Mouse (Mus musculus) forebrain, postnatal 0 days (tissue): ENCODE measurements at regions not wholly inside any gene's neighbourhood (a gene's known extent, or its start where the extent isn't known, plus 50 kb on each side); places are given as distances from the start of the nearest gene placed in this dataset.
A peak's percentile ranks its signal among the peaks of the same experiment; 100 is the strongest.

ENCODE experiments used
- ATAC-seq: fragments of 200-750 bp; cut with Nextera tagmentation; 2 replicates; pipeline ENCODE4 v1.8.0; 2017; ENCODE audit warnings: mild to moderate bottlenecking, moderate library complexity
- DNase-seq: peaks from one replicate; pipeline ENCODE4 v3.0.0-alpha.2; 2015
- H3K27ac ChIP-seq: fragments of 300-500 bp; sonication (generic); 2 replicates; pipeline ENCODE4 v1.5.1; 2014; ENCODE audit warnings: low read depth, mild to moderate bottlenecking, antibody characterized with exemption, low read length, moderate library complexity, mixed read lengths
- H3K27me3 ChIP-seq: fragments of 300-500 bp; sonication (generic); 2 replicates; pipeline ENCODE4 v1.6.1; 2014; ENCODE audit warnings: mild to moderate bottlenecking, low read length, mixed read lengths; ENCODE audit not compliant: insufficient read depth
- H3K36me3 ChIP-seq: fragments of 300-500 bp; sonication (generic); 2 replicates; pipeline ENCODE4 v1.6.1; 2014; ENCODE audit warnings: mild to moderate bottlenecking, moderate library complexity; ENCODE audit not compliant: insufficient read depth
- H3K4me1 ChIP-seq: fragments of 300-500 bp; sonication (generic); 2 replicates; pipeline ENCODE4 v1.6.1; 2014; ENCODE audit warnings: antibody characterized with exemption; ENCODE audit not compliant: insufficient read depth
- H3K4me2 ChIP-seq: fragments of 300-500 bp; sonication (generic); 2 replicates; pipeline ENCODE4 v1.6.1; 2014; ENCODE audit warnings: low read depth, mild to moderate bottlenecking, moderate library complexity
- H3K4me3 ChIP-seq: fragments of 300-500 bp; sonication (generic); 2 replicates; pipeline ENCODE4 v1.5.1; 2014; ENCODE audit warnings: low read depth, low read length, mixed read lengths
- H3K9ac ChIP-seq: fragments of 300-500 bp; sonication (generic); 2 replicates; pipeline ENCODE4 v1.6.1; 2014; ENCODE audit warnings: mild to moderate bottlenecking
- H3K9me3 ChIP-seq: fragments of 300-500 bp; sonication (generic); 2 replicates; pipeline ENCODE4 v1.6.1; 2016; ENCODE audit warnings: low read length
- CTCF ChIP-seq: sonication (generic); IDR thresholded peaks from 2 replicates; pipeline ENCODE4 v1.5.1; 2016; ENCODE audit warnings: antibody characterized with exemption, control low read depth, low read depth
- WGBS: fragments of 180-500 bp; shearing (Covaris S2); extraction: QIAGEN DNeasy Blood & Tissue Kit; methylation state at CpG from one replicate; pipeline ENCODE4 v1.1.7; 2014; 5-methylcytosine and 5-hydroxymethylcytosine counted together

- DNase-seq (peak; percentile 32), ATAC-seq (peak; percentile 61)
- no peak for TF ChIP-seq CTCF
- H3K9me3 ChIP-seq = no peaks in the 10 kb centered on the region
- H3K4me1 ChIP-seq = no peaks in the 10 kb centered on the region
- H3K36me3 ChIP-seq = no peaks in the 10 kb centered on the region
- H3K27ac ChIP-seq = no peak overlapping the region
- no peak overlapping the region for H3K9ac ChIP-seq
- H3K27me3 ChIP-seq = no peaks in the 10 kb centered on the region
- 42% methylated on average over 5 of the region's 5 CpGs for WGBS
- H3K4me3 ChIP-seq = no peak overlapping the region
- no peak overlapping the region for H3K4me2 ChIP-seq
Observed at GRCm38 (mm10) chr6:13305873-13306272, 81.1 kb upstream of the Vwde start.

- no peak for TF ChIP-seq CTCF
- H3K4me1 ChIP-seq = no peaks in the 10 kb centered on the region
- 83% methylated on average over 3 of the region's 3 CpGs for WGBS
Observed at GRCm38 (mm10) chr6:13298171-13298570, 73.4 kb upstream of the Vwde start.

GRCm38 (mm10) chr6:13297110-13297509 lies 72.3 kb upstream of the Vwde start:
- Histone ChIP-seq H3K36me3 (no peaks in the 10 kb centered on the region), H3K9ac (no peak overlapping the region), H3K9me3 (no peaks in the 10 kb centered on the region), H3K4me3 (no peak overlapping the region), H3K4me1 (no peaks in the 10 kb centered on the region), H3K4me2 (no peak overlapping the region), H3K27ac (no peak overlapping the region), H3K27me3 (no peaks in the 10 kb centered on the region)
- 49% methylated on average over 3 of the region's 3 CpGs for WGBS
- ATAC-seq (peak; percentile 71), DNase-seq (peak; percentile 13)
- TF ChIP-seq CTCF = no peak

More at GRCm38 (mm10) chr6:13298171-13298570, 73.4 kb upstream of the Vwde start:
- no peak for ATAC-seq
- Histone ChIP-seq H3K9me3 (no peaks in the 10 kb centered on the region), H3K9ac (no peak overlapping the region), H3K4me3 (no peak overlapping the region), H3K27ac (no peak overlapping the region), H3K36me3 (no peaks in the 10 kb centered on the region), H3K27me3 (no peaks in the 10 kb centered on the region), H3K4me2 (no peak overlapping the region)
- DNase-seq = no peak

GRCm38 (mm10) chr6:13296041-13296440 lies 71.3 kb upstream of the Vwde start:
- H3K27me3 ChIP-seq = no peaks in the 10 kb centered on the region
- H3K4me3 ChIP-seq = no peak overlapping the region
- H3K4me1 ChIP-seq = no peaks in the 10 kb centered on the region
- no peak overlapping the region for H3K9ac ChIP-seq
- TF ChIP-seq CTCF = no peak
- H3K27ac ChIP-seq = no peak overlapping the region
- DNase-seq (peak; percentile 45), ATAC-seq (peak; percentile 78)
- no peaks in the 10 kb centered on the region for H3K36me3 ChIP-seq
- H3K9me3 ChIP-seq = no peaks in the 10 kb centered on the region
- 72% methylated on average over 2 of the region's 2 CpGs for WGBS
- H3K4me2 ChIP-seq = no peak overlapping the region

- no peaks in the 10 kb centered on the region for H3K9me3 ChIP-seq
- H3K27me3 ChIP-seq = no peaks in the 10 kb centered on the region
- WGBS = 84% methylated on average over 4 of the region's 4 CpGs
- ATAC-seq (no peak), DNase-seq (no peak)
- H3K9ac ChIP-seq = no peak overlapping the region
- no peak overlapping the region for H3K4me3 ChIP-seq
- H3K36me3 ChIP-seq = no peaks in the 10 kb centered on the region
- no peak overlapping the region for H3K27ac ChIP-seq
- no peak for TF ChIP-seq CTCF
- no peak overlapping the region for H3K4me2 ChIP-seq
- no peaks in the 10 kb centered on the region for H3K4me1 ChIP-seq
Observed at GRCm38 (mm10) chr6:13294393-13294792, 69.6 kb upstream of the Vwde start.

GRCm38 (mm10) chr6:13288500-13288899 lies 63.7 kb upstream of the Vwde start:
- TF ChIP-seq CTCF = no peak
- no peaks in the 10 kb centered on the region for H3K9me3 ChIP-seq
- ATAC-seq (peak; percentile 25; the same call in 1 of the 2 replicates), DNase-seq (no peak)
- H3K9ac ChIP-seq = no peak overlapping the region
- WGBS = 48% methylated on average over 1 of the region's 1 CpGs
- no peaks in the 10 kb centered on the region for H3K27me3 ChIP-seq
- no peak overlapping the region for H3K4me3 ChIP-seq
- H3K27ac ChIP-seq = no peak overlapping the region
- no peak overlapping the region for H3K4me2 ChIP-seq
- H3K36me3 ChIP-seq = no peaks in the 10 kb centered on the region
- no peaks in the 10 kb centered on the region for H3K4me1 ChIP-seq

GRCm38 (mm10) chr6:13287812-13288211 lies 63.0 kb upstream of the Vwde start:
- Histone ChIP-seq H3K9me3 (no peaks in the 10 kb centered on the region), H3K27ac (no peak overlapping the region), H3K27me3 (no peaks in the 10 kb centered on the region), H3K36me3 (no peaks in the 10 kb centered on the region), H3K4me1 (no peaks in the 10 kb centered on the region), H3K4me3 (no peak overlapping the region), H3K9ac (no peak overlapping the region), H3K4me2 (no peak overlapping the region)
- WGBS = 75% methylated on average over 4 of the region's 4 CpGs
- no peak for TF ChIP-seq CTCF
- DNase-seq (no peak), ATAC-seq (no peak)
